Mouse (Mus musculus) central nervous system, embryonic 14 days (tissue): Measurements from ENCODE around the gene Iffo2. TPM values are rescaled to one million over a fixed set of nuclear protein-coding genes. Genes with fewer than 3 reads are reported as not detected.

Experiments
- polyA plus RNA-seq: library from polyadenylated mRNA; depleted of rRNA; stranded (reverse); fragments of >200 nt; gene quantifications from 2 replicates; pipeline ENCODE4 v1.2.3, GENCODE M21; 2012; rRNA removed

Gene Iffo2
- 6.5 and 8.8 TPM in 2 replicates for polyA plus RNA-seq

GRCm38 (mm10) chr4:139530248-139530647, at the start of gene Iffo2:
Gene Iffo2, plus strand, starts transcription at chr4:139530548.

GRCm38 (mm10) chr4:139602357-139603244, 72.3 kb downstream of the Iffo2 start, which contains the start of gene Gm21969:
Gene Gm21969, plus strand, starts transcription at chr4:139603186.

GRCm38 (mm10) chr4:139622373-139623282, 92.3 kb downstream of the Iffo2 start, which contains the start of gene Aldh4a1:
Gene Aldh4a1, plus strand, starts transcription at chr4:139622866.

GRCm38 (mm10) chr4:139653238-139653637, 122.9 kb downstream of the Iffo2 start, which contains the start of gene Tas1r2:
Gene Tas1r2, plus strand, starts transcription at chr4:139653538.

Other genes with a start within 250 kb of the Iffo2 start
- gene Pqlc2, start 219.8 kb upstream of the Iffo2 start, polyA plus RNA-seq = 19.3 and 21.6 TPM in 2 replicates
- 17.1 and 22.2 TPM in 2 replicates for gene Akr7a5, start 219.8 kb upstream of the Iffo2 start, polyA plus RNA-seq
- gene Mrto4, start 178.0 kb upstream of the Iffo2 start, polyA plus RNA-seq = 61.1 and 67.0 TPM in 2 replicates
- 44.2 and 44.5 TPM in 2 replicates for gene Emc1, start 178.0 kb upstream of the Iffo2 start, polyA plus RNA-seq
- gene Ubr4, start 177.9 kb upstream of the Iffo2 start, polyA plus RNA-seq = 174 and 176 TPM in 2 replicates
- 0.03 TPM in 1 of 2 replicates, not detected in the other for gene Gm21969, start 72.6 kb downstream of the Iffo2 start, polyA plus RNA-seq
- gene Aldh4a1, start 92.3 kb downstream of the Iffo2 start, polyA plus RNA-seq = 22.6 and 23.2 TPM in 2 replicates
- 0.03 and 0.04 TPM in 2 replicates for gene Tas1r2, start 123.0 kb downstream of the Iffo2 start, polyA plus RNA-seq